Mouse (Mus musculus): ENCODE results near the gene Cdip1. TPM values are rescaled to one million over a fixed set of nuclear protein-coding genes. Genes with fewer than 3 reads are reported as not detected.

Gene Cdip1
- polyA plus RNA-seq, 1 experiment from 2014 or later = 125 TPM

DNA sequence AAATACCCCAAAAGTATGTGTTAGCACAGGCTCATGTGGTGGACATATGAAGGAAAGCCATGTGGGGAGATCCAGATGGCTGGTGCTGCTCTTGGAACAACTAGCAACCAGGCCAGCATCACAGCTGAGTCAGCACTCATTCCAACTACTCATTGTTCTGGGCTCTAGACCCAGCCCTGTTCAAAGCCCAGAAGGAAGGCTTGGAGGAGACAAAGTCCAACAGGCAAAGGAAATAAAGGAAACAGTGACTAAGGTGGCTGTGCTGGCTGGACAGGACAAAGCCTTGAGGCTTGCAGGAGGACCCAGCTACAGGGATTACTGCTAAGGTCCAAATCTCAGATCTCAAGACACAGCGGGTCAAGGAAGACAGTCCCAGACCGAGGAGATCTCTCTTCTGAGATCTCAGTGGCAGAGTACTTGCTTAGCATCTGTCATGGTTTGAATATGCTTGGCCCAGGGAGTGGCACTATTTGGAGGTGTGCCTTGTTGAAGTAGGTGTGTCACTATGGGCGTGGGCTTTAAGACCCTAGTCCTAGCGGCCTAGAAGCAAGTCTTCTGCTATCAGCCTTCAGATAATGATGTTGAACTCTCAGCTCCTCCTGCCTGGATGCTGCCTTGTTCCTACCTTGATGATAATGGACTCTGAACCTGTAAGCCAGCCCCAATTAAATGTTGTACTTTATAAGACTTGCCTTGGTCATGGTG lies 12.0 kb downstream of the Cdip1 start:
- H3K9me3 ChIP-seq (ENCODE audit: control insufficient read depth, low read length) = no peaks in the 10 kb centered on the region
- no peak overlapping the region for H3K4me3 ChIP-seq (ENCODE audit: low read depth, low read length)
- 0 out of 2 replicates have a peak, but pooled peaks cover 3% of the 10 kb centered on the region for H3K36me3 ChIP-seq (ENCODE audit: control insufficient read depth, insufficient read depth, low read length)
- H3K4me1 ChIP-seq (ENCODE audit: control insufficient read depth, insufficient read depth, low read length) = no peaks in the 10 kb centered on the region
- WGBS = 96% methylated on average over 4 of the region's 4 CpGs
- no peak overlapping the region for H3K9ac ChIP-seq (replicated peaks; ENCODE audit: low read depth, low read length)
- H3K27me3 ChIP-seq (ENCODE audit: control insufficient read depth, insufficient read depth, low read length) = no peaks in the 10 kb centered on the region
- ATAC-seq (ENCODE audit: low read depth) = no peak
- H3K27ac ChIP-seq (ENCODE audit: low read depth, low read length) = no peak overlapping the region
- no peak overlapping the region for H3K4me2 ChIP-seq (ENCODE audit: low read depth, low read length)

DNA sequence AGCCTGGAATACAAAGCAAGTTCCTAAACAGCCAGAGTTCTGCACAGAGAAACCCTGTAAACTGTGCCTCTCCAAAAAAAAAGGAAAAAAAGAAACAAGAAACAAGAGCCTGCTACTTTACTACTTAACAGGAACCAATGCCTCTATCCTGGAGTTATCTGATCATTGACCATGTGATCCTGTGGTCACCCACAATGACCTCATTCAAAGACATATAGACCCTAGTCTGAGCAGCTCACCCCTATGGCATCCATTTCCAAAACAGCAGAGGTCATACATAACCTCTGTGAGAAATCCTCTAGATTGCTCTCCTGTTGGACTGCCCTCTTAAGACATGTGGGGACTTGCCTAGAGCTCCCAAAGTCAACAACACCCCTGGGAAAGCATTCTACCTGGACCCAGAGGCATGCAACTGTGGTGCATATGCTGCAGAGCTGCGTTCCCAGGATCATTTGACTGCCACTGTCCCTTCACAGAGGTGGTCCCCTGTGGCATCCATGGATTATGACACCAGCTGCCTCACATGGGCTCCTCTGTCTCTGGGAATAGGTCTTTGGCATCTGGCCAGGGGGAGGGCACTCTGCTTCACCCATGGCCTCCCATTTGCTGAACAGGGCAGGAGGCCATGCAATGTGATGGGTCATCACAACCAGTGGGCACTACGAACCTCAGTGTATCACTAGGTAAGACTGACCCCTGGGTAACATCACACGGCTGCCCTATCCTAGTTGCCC lies 12.8 kb downstream of the Cdip1 start:
- Histone ChIP-seq H3K4me2 (ENCODE audit: low read depth, low read length) (no peak overlapping the region), H3K4me3 (ENCODE audit: low read depth, low read length) (no peak overlapping the region), H3K9ac (replicated peaks; ENCODE audit: low read depth, low read length) (no peak overlapping the region), H3K36me3 (ENCODE audit: control insufficient read depth, insufficient read depth, low read length) (0 out of 2 replicates have a peak, but pooled peaks cover 3% of the 10 kb centered on the region), H3K9me3 (ENCODE audit: control insufficient read depth, low read length) (no peaks in the 10 kb centered on the region), H3K27ac (ENCODE audit: low read depth, low read length) (no peak overlapping the region), H3K4me1 (ENCODE audit: control insufficient read depth, insufficient read depth, low read length) (no peaks in the 10 kb centered on the region), H3K27me3 (ENCODE audit: control insufficient read depth, insufficient read depth, low read length) (no peaks in the 10 kb centered on the region)
- peak; percentile 9; the same call in 1 of the 2 replicates for ATAC-seq (ENCODE audit: low read depth)
- 87% methylated on average over 3 of the region's 3 CpGs for WGBS

DNA sequence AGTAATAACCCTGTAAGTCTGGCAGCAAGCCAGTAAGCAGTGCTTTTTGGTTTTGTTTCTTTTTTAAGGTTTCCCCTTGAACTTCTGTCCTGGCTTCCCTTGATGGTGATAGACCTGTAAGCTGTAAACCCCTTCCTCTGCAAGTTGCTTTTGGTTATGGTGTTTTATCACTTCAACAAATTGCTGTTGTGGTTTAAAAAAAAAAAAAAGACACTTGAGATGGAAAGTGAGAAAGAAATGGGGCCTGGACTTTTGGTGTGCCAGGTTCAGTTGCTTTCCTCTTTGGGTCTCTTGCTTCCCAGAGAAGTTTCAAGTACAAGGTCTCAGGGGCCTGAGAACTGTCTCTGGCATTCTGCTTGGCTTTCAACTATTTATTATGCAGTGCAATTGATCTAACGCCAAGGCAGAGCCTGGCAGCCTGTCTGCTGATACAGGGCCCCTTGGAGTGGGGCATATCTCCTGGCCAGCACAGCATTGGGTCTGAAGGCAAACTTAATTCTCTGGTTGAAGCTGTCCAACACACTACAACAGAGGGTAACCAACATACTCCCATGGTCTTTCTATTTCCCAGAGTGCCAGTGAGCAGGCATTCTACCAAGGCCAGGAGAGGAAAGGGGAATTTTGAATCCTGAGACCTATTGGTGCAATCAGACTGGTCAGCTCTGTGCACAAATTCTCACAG lies 16.7 kb downstream of the Cdip1 start:
- no peaks in the 10 kb centered on the region for H3K4me1 ChIP-seq (ENCODE audit: control insufficient read depth, insufficient read depth, low read length)
- H3K9me3 ChIP-seq (ENCODE audit: control insufficient read depth, low read length) = no peaks in the 10 kb centered on the region
- H3K9ac ChIP-seq (replicated peaks; ENCODE audit: low read depth, low read length) = no peak overlapping the region
- H3K4me2 ChIP-seq (ENCODE audit: low read depth, low read length) = no peak overlapping the region
- H3K27ac ChIP-seq (ENCODE audit: low read depth, low read length) = no peak overlapping the region
- WGBS = 39% methylated on average over 1 of the region's 1 CpGs
- peaks cover 25% of the 10 kb centered on the region for H3K36me3 ChIP-seq (ENCODE audit: control insufficient read depth, insufficient read depth, low read length)
- ATAC-seq (ENCODE audit: low read depth) = no peak
- no peak overlapping the region for H3K4me3 ChIP-seq (ENCODE audit: low read depth, low read length)
- H3K27me3 ChIP-seq (ENCODE audit: control insufficient read depth, insufficient read depth, low read length) = no peaks in the 10 kb centered on the region

DNA sequence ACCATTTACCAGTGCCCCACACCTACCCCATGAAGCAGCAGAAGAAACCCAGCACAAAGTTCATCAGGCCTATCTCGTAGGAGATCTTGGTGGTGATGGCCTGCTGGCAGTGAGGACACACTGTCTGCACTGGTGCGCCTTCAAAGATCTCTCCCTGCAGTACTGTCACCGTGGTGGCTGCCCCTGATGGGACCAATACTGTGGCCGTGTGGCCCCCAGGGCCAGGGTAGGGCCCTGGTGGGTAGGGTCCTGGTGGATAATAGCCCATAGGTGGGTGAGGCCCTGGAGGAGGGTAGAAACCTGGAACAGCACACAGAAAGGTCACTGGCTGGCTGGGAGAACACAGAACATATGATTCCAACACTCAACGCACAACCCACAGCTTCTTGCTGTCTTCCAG lies 21.4 kb downstream of the Cdip1 start:
- WGBS = 97% methylated on average over 5 of the region's 5 CpGs
- Histone ChIP-seq H3K4me1 (ENCODE audit: control insufficient read depth, insufficient read depth, low read length) (no peaks in the 10 kb centered on the region), H3K27ac (ENCODE audit: low read depth, low read length) (no peak overlapping the region), H3K4me2 (ENCODE audit: low read depth, low read length) (no peak overlapping the region), H3K9me3 (ENCODE audit: control insufficient read depth, low read length) (no peaks in the 10 kb centered on the region), H3K9ac (replicated peaks; ENCODE audit: low read depth, low read length) (no peak overlapping the region), H3K4me3 (ENCODE audit: low read depth, low read length) (no peak overlapping the region), H3K27me3 (ENCODE audit: control insufficient read depth, insufficient read depth, low read length) (no peaks in the 10 kb centered on the region), H3K36me3 (ENCODE audit: control insufficient read depth, insufficient read depth, low read length) (peaks cover 52% of the 10 kb centered on the region)
- ATAC-seq (ENCODE audit: low read depth) = no peak

DNA sequence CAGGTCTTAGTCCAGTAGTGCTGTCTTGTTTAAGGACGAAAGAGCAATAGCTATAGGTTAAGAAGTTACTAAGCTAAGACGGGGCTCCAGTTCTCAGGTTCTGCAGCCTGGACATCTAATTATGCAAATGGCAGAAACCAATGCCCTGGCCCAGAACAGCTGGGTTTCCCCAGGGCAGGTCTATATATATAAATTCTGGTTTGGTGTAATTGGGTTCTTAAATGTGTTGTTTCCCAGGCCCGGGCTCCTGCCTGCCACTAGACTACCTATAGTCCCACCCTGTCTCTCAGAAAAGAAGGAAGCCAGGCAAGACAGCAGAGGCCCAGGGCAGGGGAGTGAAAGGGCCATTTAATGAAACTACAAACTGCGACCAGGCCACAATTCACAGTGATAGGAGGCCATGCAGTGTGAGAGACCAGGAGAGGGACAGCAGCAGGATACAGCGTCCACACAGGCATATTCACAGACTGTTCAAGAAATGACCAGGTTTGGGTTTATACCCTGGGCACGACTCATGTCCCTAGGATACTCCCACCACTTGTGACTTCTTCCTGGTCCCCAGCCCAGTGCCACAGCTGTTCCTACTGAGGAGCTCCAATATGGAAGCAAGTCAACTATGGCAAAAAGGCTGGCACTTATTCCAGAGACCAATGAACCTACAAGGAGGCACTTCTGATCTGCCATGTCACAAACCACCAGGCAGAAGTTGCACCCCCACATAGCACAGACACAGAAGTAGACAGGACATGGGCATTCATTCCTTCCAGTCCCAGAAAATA lies 22.9 kb downstream of the Cdip1 start:
- H3K27me3 ChIP-seq (ENCODE audit: control insufficient read depth, insufficient read depth, low read length) = no peaks in the 10 kb centered on the region
- H3K4me2 ChIP-seq (ENCODE audit: low read depth, low read length) = no peak overlapping the region
- H3K27ac ChIP-seq (ENCODE audit: low read depth, low read length) = no peak overlapping the region
- peaks cover 52% of the 10 kb centered on the region for H3K36me3 ChIP-seq (ENCODE audit: control insufficient read depth, insufficient read depth, low read length)
- H3K9ac ChIP-seq (replicated peaks; ENCODE audit: low read depth, low read length) = no peak overlapping the region
- no peak for ATAC-seq (ENCODE audit: low read depth)
- no peaks in the 10 kb centered on the region for H3K9me3 ChIP-seq (ENCODE audit: control insufficient read depth, low read length)
- 84% methylated on average over 6 of the region's 6 CpGs for WGBS
- H3K4me3 ChIP-seq (ENCODE audit: low read depth, low read length) = no peak overlapping the region
- no peaks in the 10 kb centered on the region for H3K4me1 ChIP-seq (ENCODE audit: control insufficient read depth, insufficient read depth, low read length)

DNA sequence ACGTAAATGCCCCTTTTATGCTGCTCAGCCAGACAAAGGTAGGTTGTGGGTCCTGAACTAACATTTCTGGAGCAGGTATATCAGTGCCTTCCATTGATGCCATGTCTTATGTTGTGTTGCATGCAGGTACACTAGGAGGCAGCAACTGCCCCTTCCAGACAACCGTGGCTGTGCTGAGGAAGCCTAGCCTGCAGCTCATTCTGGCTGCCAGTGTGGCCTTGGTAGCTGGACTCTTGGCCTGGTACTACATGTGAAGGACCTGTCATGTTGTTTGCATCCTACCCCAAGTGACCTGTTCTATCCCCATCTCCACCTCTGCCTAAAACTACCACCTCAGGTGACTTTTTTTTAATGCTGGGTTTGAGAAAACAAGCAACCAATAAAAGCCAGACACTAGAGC lies 24.2 kb downstream of the Cdip1 start:
- no peak for ATAC-seq (ENCODE audit: low read depth)

DNA sequence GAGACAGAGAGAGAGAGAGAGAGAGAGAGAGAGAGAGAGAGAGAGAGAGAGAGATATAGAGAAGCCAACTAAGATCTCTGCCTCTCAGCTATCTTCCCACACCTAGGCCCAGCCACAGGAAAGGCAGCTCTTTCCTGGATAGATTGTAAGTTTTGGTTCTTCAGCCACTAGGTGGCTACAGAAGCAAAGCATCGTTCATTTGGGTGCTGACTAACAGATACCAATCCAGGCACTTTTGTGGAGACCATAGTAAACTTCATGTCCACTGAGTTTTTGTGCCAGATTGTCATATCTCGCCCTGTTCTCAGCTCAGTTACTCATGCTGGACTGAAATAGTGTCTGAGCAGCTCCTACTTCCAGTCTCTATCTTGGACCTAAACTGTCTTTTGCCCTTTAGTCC lies 26.8 kb downstream of the Cdip1 start:
- Histone ChIP-seq H3K9me3 (ENCODE audit: control insufficient read depth, low read length) (no peaks in the 10 kb centered on the region), H3K36me3 (ENCODE audit: control insufficient read depth, insufficient read depth, low read length) (peaks cover 29% of the 10 kb centered on the region), H3K4me3 (ENCODE audit: low read depth, low read length) (no peak overlapping the region), H3K27me3 (ENCODE audit: control insufficient read depth, insufficient read depth, low read length) (no peaks in the 10 kb centered on the region), H3K4me1 (ENCODE audit: control insufficient read depth, insufficient read depth, low read length) (no peaks in the 10 kb centered on the region), H3K9ac (replicated peaks; ENCODE audit: low read depth, low read length) (no peak overlapping the region), H3K4me2 (ENCODE audit: low read depth, low read length) (no peak overlapping the region), H3K27ac (ENCODE audit: low read depth, low read length) (no peak overlapping the region)
- WGBS = 40% methylated on average over 2 of the region's 2 CpGs
- no peak for ATAC-seq (ENCODE audit: low read depth)

More for the DNA sequence above, 24.2 kb downstream of the Cdip1 start:
- Histone ChIP-seq H3K4me3 (ENCODE audit: low read depth, low read length) (no peak overlapping the region), H3K27ac (ENCODE audit: low read depth, low read length) (no peak overlapping the region), H3K9me3 (ENCODE audit: control insufficient read depth, low read length) (no peaks in the 10 kb centered on the region), H3K4me1 (ENCODE audit: control insufficient read depth, insufficient read depth, low read length) (no peaks in the 10 kb centered on the region), H3K9ac (replicated peaks; ENCODE audit: low read depth, low read length) (no peak overlapping the region), H3K4me2 (ENCODE audit: low read depth, low read length) (no peak overlapping the region), H3K27me3 (ENCODE audit: control insufficient read depth, insufficient read depth, low read length) (no peaks in the 10 kb centered on the region), H3K36me3 (ENCODE audit: control insufficient read depth, insufficient read depth, low read length) (peaks cover 52% of the 10 kb centered on the region)
- 91% methylated on average over 2 of the region's 2 CpGs for WGBS

DNA sequence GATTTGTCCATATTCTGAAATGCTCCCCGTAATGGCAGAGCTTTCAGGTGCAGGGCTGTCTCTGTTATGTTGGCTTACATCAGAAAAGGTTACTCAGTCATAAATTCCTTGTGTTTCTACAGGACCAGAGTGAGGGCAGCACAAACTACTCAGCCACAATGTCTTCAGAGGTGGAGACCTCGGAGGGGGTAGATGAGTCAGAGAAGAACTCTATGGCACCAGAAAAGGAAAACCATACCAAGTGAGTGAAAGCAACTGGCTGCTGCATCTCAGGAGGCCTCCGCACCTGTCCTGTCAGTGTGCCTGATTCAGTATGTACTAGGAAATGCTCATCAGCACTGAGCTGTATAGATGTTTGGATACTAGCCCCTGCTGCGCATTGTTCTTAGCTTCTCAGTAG lies 27.7 kb downstream of the Cdip1 start:
- Histone ChIP-seq H3K4me2 (ENCODE audit: low read depth, low read length) (no peak overlapping the region), H3K27ac (ENCODE audit: low read depth, low read length) (no peak overlapping the region), H3K4me3 (ENCODE audit: low read depth, low read length) (no peak overlapping the region), H3K9ac (replicated peaks; ENCODE audit: low read depth, low read length) (no peak overlapping the region), H3K4me1 (ENCODE audit: control insufficient read depth, insufficient read depth, low read length) (0 out of 2 replicates have a peak, but pooled peaks cover 4% of the 10 kb centered on the region), H3K9me3 (ENCODE audit: control insufficient read depth, low read length) (no peaks in the 10 kb centered on the region), H3K27me3 (ENCODE audit: control insufficient read depth, insufficient read depth, low read length) (no peaks in the 10 kb centered on the region), H3K36me3 (ENCODE audit: control insufficient read depth, insufficient read depth, low read length) (peaks cover 22% of the 10 kb centered on the region)
- ATAC-seq (ENCODE audit: low read depth) = no peak
- WGBS = 95% methylated on average over 4 of the region's 4 CpGs
